Mouse (Mus musculus): ENCODE data around the gene Agap2. TPM values are rescaled to one million over a fixed set of nuclear protein-coding genes. Genes with fewer than 3 reads are reported as not detected.

Agap2 gene
- polyA plus RNA-seq, 1 experiment, result 0.48 TPM

DNA sequence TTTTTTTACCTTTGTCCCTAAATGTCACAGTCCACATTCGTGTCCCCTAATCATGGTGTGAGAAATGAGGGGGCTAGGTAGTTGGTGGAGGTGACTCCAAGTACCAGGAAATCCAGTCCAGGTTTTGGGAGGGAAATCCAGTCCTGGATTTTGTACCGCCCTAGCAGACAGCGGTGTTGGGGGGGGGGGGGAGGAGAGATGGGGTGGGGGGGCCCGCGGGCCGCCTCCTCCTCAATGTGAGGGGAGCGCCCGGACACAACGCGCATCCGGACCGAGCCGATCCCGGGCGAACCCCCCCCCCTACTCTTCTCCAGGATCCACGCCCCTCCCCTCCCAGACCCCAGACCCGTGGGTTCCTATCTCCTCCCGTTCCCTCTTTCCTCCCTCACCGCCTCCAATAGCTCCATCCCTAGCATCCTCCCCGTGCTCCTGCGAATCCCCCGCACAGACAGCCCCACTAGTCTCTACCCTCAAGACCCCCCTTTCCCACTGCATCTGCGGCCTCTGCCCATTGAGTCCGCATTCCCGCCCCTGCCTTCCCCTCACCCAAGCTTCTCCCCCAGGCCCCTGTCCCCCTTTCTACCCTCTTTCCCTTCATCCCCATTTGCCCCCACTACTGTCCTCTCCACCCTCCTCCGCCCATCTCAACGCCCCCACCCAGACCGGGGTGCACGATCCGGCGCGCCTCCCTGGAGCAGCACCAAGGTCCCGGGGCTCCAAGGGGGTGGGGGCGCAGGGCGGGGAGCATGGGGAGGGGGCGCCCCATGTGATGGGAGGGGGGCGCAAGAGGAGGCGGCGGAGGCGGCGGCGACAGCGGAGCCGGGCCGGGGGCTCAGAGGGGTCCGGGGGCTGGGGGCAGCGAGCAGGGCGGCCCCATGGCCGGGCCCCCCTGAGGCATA is 3.8 kb downstream of the Agap2 start:
- Histone ChIP-seq H3K27ac (replicated peaks; ENCODE audit: low read depth, low read length) (no peak overlapping the region), H3K4me1 (ENCODE audit: control insufficient read depth, insufficient read depth, insufficient read length, low read length) (peaks cover 2% of the 10 kb centered on the region; the same call in 1 of the 2 replicates), H3K4me3 (ENCODE audit: insufficient read depth, low read depth, low read length) (peak overlapping the region; percentile 51)

DNA sequence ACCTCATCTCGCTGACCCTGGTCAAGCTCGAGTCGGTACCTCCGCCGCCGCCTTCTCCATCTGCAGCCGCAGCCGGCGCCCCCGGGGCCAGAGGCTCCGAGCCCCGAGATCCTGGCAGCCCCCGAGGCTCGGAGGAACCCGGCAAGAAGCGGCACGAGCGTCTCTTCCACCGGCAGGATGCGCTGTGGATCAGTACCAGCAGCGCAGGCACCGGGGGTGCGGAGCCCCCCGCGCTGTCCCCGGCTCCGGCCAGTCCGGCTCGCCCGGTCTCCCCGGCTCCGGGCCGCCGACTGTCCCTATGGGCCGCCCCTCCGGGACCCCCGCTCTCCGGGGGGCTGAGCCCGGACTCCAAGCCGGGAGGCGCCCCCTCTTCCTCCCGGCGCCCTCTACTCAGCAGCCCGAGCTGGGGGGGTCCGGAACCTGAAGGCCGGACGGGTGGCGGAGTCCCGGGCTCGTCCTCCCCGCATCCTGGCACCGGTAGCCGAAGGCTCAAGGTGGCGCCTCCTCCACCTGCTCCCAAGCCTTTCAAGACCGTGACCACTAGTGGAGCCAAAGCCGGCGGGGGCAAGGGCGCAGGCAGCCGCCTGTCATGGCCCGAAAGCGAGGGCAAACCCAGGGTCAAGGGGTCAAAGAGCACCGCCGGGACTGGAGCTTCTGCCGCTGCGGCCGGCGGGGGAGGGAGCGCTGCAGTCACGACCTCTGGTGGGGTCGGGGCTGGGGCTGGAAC is 4.7 kb downstream of the Agap2 start:
- peaks cover 2% of the 10 kb centered on the region; the same call in 1 of the 2 replicates for H3K4me1 ChIP-seq (ENCODE audit: control insufficient read depth, insufficient read depth, insufficient read length, low read length)
- H3K4me3 ChIP-seq (ENCODE audit: insufficient read depth, low read depth, low read length), result peak overlapping the region; percentile 51
- no peak overlapping the region for H3K27ac ChIP-seq (replicated peaks; ENCODE audit: low read depth, low read length)

- H3K27ac ChIP-seq (replicated peaks; ENCODE audit: low read depth, low read length), result peak overlapping the region; percentile 50; the same call in 1 of the 2 replicates
These were observed 6.1 kb downstream of the Agap2 start for GRCm38 (mm10) chr10:127080901-127081780.

GRCm38 (mm10) chr10:127081996-127082620 is 7.0 kb downstream of the Agap2 start:
- Histone ChIP-seq H3K27ac (replicated peaks; ENCODE audit: low read depth, low read length) (no peak overlapping the region), H3K4me3 (ENCODE audit: insufficient read depth, low read depth, low read length) (peak overlapping the region; percentile 41)

More at GRCm38 (mm10) chr10:127080901-127081780, 6.1 kb downstream of the Agap2 start:
- peak overlapping the region; percentile 41 for H3K4me3 ChIP-seq (ENCODE audit: insufficient read depth, low read depth, low read length)
- H3K4me1 ChIP-seq (ENCODE audit: control insufficient read depth, insufficient read depth, insufficient read length, low read length), result peaks cover 2% of the 10 kb centered on the region; the same call in 1 of the 2 replicates

GRCm38 (mm10) chr10:127083292-127083914 is 8.3 kb downstream of the Agap2 start:
- Histone ChIP-seq H3K27ac (replicated peaks; ENCODE audit: low read depth, low read length) (no peak overlapping the region), H3K4me1 (ENCODE audit: control insufficient read depth, insufficient read depth, insufficient read length, low read length) (peaks cover 2% of the 10 kb centered on the region; the same call in 1 of the 2 replicates), H3K4me3 (ENCODE audit: insufficient read depth, low read depth, low read length) (no peak overlapping the region)

More at GRCm38 (mm10) chr10:127081996-127082620, 7.0 kb downstream of the Agap2 start:
- H3K4me1 ChIP-seq (ENCODE audit: control insufficient read depth, insufficient read depth, insufficient read length, low read length), result peaks cover 2% of the 10 kb centered on the region; the same call in 1 of the 2 replicates

GRCm38 (mm10) chr10:127083915-127084306 is 8.8 kb downstream of the Agap2 start:
- Histone ChIP-seq H3K4me1 (ENCODE audit: control insufficient read depth, insufficient read depth, insufficient read length, low read length) (peaks cover 2% of the 10 kb centered on the region; the same call in 1 of the 2 replicates), H3K27ac (replicated peaks; ENCODE audit: low read depth, low read length) (no peak overlapping the region), H3K4me3 (ENCODE audit: insufficient read depth, low read depth, low read length) (no peak overlapping the region)

DNA sequence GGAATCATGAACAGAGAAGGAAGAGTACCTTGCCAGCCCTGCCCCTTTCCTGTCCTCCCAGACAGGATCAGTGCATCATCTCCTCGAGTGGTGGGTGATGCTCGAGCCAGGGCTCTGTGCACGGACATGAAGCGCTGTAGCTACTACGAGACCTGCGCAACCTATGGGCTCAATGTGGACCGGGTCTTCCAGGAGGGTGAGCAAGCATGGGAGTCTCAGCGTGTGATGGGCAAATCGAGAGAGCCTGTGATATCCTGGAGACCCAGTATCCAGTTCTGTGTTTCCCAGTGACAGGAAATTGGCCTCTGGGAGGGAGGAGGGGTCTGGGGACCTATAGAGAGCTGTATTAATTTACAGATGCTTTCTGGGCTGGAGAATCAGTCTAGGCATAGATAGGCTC is 10.0 kb downstream of the Agap2 start:
- no peak overlapping the region for H3K27ac ChIP-seq (replicated peaks; ENCODE audit: low read depth, low read length)
- H3K4me3 ChIP-seq (ENCODE audit: insufficient read depth, low read depth, low read length), result no peak overlapping the region
- peaks cover 2% of the 10 kb centered on the region; the same call in 1 of the 2 replicates for H3K4me1 ChIP-seq (ENCODE audit: control insufficient read depth, insufficient read depth, insufficient read length, low read length)

- H3K4me3 ChIP-seq (ENCODE audit: insufficient read depth, low read depth, low read length), result no peak overlapping the region
- H3K4me1 ChIP-seq (ENCODE audit: control insufficient read depth, insufficient read depth, insufficient read length, low read length), result peaks cover 2% of the 10 kb centered on the region; the same call in 1 of the 2 replicates
- no peak overlapping the region for H3K27ac ChIP-seq (replicated peaks; ENCODE audit: low read depth, low read length)
These were observed 10.5 kb downstream of the Agap2 start for GRCm38 (mm10) chr10:127085633-127086032.

- H3K4me1 ChIP-seq (ENCODE audit: control insufficient read depth, insufficient read depth, insufficient read length, low read length), result no peaks in the 10 kb centered on the region; the same call in 1 of the 2 replicates
- no peak overlapping the region for H3K27ac ChIP-seq (replicated peaks; ENCODE audit: low read depth, low read length)
- no peak overlapping the region for H3K4me3 ChIP-seq (ENCODE audit: insufficient read depth, low read depth, low read length)
These were observed 15.7 kb downstream of the Agap2 start for GRCm38 (mm10) chr10:127090560-127091411.

DNA sequence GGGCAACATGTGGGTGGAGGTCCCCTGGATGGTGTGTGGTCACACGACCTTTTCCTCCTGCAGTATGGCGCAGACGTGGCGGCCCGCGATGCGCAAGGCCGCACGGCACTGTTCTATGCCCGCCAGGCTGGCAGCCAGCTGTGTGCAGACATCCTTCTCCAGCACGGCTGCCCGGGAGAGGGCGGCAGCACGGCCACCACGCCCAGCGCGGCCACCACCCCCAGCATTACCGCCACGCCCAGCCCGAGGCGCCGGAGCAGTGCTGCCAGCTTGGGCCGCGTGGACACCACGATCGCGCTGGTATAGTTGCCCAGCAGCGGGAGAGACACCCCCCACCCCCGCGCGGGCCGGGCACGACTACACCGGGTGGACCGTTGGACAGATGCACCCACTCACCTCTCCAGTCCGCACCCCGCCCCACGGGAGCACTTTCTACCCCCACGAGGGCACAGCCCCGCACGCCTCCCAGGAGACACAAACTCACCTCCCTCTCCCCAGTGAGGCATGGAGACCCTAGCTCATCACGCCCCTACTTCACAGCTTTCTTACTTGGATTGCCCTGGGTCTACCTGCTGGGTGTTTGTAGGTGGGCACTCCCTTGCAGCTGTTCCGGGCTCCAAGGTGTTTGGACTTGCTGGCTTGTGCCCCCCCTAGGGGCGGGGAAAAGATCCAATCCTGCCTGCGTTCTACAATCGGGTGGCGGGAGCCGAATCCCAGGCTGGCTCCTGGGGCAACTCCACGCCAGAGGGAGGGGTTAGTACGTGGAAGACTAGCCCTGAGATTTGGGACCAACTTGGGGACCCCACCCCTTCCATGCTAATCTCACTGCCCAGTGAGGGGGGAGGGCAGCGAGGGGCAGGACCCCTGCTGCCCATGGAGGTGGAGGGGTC is 16.7 kb downstream of the Agap2 start:
- Histone ChIP-seq H3K4me3 (ENCODE audit: insufficient read depth, low read depth, low read length) (no peak overlapping the region), H3K4me1 (ENCODE audit: control insufficient read depth, insufficient read depth, insufficient read length, low read length) (no peaks in the 10 kb centered on the region; the same call in 1 of the 2 replicates), H3K27ac (replicated peaks; ENCODE audit: low read depth, low read length) (no peak overlapping the region)

DNA sequence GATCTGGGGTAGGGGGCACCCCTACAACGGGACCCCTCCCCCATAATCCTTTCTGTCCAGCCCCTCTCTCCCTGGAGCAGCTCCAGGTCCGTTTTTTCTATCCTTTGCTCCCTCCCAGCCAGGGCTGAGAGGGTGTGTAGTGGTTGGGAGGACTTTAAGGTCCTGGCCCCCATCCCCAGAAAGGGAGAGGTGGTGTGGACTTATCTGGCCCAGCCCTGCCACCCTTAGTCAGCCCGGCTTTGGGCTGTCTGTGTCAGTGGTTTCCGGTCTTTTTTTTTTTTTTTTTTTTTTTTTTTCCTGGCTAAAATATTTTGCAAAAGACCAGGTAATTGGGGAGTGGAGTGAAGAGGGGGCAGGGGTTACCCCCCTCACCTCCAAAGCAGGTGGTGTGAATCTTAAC is 17.7 kb downstream of the Agap2 start:
- no peak overlapping the region for H3K4me3 ChIP-seq (ENCODE audit: insufficient read depth, low read depth, low read length)
- no peak overlapping the region for H3K27ac ChIP-seq (replicated peaks; ENCODE audit: low read depth, low read length)
- no peaks in the 10 kb centered on the region; the same call in 1 of the 2 replicates for H3K4me1 ChIP-seq (ENCODE audit: control insufficient read depth, insufficient read depth, insufficient read length, low read length)

- Histone ChIP-seq H3K4me3 (ENCODE audit: insufficient read depth, low read depth, low read length) (no peak overlapping the region), H3K27ac (replicated peaks; ENCODE audit: low read depth, low read length) (no peak overlapping the region)
These were observed 19.3 kb downstream of the Agap2 start for GRCm38 (mm10) chr10:127094382-127094802.

More at GRCm38 (mm10) chr10:127094382-127094802, 19.3 kb downstream of the Agap2 start:
- no peaks in the 10 kb centered on the region; the same call in 1 of the 2 replicates for H3K4me1 ChIP-seq (ENCODE audit: control insufficient read depth, insufficient read depth, insufficient read length, low read length)

Measured in brown adipose tissue, adult 24 weeks (tissue).